Mouse (Mus musculus) B cell, adult 67 days (primary cell): ENCODE results near the gene Fam184b. TPM values are rescaled to one million over a fixed set of nuclear protein-coding genes. Genes with fewer than 3 reads are reported as not detected.

Source experiments
- total RNA-seq, 2 experiments: library from RNA; stranded (reverse); gene quantifications; 4 replicates each; pipeline ENCODE4 v1.2.4; 2023

Fam184b gene
- not detected for total RNA-seq

DNA sequence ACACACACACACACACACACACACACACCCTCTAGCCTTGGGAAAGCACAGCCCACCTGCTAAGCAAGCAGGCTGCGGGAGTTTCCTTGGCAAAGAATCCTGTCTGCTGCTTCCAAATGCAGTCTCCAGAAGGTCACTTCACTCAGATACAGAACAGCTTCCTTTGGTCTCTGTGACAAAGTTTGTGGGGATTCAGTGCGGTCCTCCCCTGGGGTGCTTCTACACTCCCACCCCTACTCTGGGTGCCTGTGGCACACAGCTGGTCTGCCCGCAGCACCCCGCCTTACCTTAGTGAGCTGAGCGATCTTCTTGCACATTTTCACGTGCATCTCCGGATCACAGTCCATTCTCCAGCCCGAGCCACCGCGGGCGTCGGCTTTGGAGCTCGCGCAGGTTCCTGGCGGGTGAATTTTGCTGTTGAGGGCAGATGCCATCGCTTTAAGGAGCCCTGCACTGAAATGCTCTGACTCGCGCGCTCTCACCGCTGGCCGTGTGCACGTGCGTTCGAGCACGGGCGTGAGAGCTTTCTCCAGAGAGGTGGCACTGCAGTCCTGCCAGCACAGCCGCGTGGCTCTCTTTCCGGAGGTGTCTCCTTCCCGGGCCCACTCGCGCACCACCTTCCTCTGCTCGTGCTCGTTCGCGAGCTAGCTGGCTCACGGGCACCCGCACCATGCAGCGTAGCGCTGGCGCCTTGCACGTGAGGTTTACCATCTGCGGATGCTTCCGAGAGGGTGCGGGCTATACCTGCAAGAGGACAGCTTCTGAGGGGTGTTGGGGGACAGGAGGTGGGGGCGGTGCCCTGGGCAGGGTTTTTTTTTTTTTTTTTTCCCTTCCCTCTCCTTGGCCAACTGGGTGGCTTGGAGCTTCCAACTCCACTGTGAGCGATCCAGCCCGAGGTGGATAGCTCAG lies at the start of gene Fam184b:
Fam184b (minus strand) TSS at position 809 of the 909 bp plus-strand sequence.

DNA sequence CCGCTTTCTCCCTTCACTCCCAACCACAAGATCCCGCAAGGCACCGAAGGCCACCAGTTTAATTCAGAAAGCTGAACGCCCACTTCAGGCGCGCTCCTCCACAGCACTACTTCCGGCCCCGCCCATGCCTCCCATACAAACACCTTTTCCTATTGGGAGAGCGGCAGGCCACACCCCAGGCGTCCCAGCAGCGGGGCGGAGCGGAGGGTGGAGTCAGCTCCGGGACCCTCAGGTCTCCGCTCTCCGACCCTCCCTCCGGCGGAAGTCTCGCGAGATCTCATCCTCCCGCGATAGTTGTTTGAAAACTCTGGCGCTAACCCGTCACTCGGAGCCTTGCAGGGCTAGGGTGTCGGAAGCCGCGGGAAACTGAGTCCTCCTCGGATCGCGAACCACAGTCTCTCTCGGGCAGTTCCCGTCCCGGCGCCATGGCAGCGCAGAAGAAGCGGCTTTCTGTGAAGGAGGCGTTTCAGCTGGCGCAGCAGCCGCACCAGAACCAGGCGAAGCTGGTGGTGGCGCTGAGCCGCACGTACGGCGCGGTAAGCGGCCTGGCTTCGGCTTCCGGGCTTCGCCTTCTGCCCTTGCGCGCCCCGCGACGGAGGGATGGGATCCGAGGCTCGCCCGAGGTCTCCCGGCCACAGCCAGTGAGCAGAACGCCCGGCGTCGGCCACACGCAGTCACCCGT lies 30.3 kb upstream of the Fam184b start, which contains the start of gene Ncapg:
Ncapg (plus strand) TSS at position 322 of the 682 bp plus-strand sequence.

DNA sequence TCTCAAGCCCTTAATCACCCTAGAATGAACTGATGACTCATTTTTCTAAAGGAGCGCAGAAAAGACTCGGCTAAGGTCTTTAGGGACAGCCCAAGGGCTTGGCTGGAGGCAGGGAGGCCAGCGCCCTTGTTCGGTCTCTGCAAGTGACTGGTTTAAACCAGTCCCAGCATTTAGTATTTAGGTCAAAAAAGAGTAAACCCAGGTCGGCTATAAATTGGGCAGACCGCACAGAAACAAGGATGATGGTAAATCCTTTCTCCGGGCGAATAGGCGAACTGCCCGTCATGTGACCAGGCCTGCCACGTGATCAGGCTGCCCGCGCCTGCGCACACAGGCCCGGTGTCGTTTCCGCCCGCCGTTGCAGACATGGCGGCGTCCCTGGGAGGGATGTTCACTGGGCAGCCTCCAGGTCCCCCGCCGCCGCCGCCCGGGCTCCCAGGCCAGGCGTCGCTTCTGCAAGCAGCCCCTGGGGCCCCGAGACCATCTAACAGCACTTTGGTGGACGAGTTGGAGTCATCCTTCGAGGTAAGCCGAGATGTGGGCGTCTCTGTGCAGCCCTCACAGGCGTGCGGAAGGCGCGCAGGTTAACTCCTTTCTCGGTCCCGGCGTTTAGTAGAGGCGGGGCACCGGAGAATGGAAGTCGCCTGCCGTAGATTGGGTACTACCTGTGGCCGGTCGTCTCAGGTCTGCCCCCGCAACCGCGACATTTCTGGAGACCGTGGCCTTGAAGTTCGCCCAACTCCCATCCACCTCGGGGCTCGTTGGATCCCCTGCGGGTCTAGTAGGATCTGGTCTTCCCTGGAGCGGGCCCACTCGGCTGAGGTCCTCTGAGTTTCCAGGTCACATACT lies 119.2 kb downstream of the Fam184b start, which contains the start of gene Med28:
Med28 (plus strand) TSS at position 270 of the 849 bp plus-strand sequence.

DNA sequence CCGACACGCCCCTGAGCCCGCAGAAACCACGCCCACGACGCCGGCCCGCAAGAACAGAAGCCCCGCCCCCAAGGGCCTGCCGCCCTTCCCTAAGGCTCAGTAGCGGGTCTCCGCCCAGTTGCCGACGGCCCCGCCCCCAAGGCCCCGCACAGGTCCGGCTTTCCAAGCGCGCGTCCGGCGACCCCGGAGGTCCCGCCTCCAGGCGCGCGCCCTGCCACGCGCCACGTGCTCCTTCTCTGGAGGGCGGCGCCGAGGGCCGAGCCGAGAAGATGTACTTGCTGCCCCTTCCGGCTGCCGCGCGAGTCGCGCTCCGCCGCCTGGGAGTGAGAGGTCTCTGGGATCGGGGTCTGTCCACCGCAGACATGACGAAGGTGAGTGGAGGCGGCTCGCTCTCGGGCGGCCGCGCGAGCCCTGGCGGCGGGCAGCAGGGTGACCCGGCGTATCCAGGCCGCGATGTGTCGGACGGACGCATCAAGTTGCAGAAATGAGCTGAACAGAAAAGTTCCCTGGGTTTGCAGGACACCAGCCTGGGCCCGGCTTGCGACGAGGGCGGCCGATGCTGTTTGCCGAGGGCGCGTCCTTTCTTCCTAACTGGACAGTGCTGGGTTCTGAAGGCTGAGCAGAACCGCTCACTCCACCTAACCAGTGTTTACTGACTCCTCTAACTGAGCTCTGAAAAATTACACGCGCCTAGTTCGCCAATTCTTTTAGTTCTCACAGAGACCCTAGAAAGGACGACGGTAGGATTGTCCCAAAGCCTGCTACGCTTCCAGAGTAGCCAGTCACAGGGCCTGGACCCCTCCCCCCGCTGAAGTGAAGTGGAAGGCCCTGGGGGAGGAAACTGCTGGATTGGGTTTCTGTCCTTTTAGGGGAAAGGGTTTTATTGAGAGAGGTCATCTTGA lies 146.0 kb downstream of the Fam184b start, which contains the start of gene Lap3:
Lap3 (plus strand) TSS at position 184 of the 902 bp plus-strand sequence.

Other genes starting within 250 kb of the Fam184b start
- gene Qdpr, start 189.4 kb downstream of the Fam184b start, total RNA-seq, result 10 to 100 TPM; 30.0 to 37.5 TPM
- not detected for gene Clrn2, start 185.9 kb downstream of the Fam184b start, total RNA-seq
- 10 to 100 TPM; 16.7 to 24.8 TPM for gene Lap3, start 146.2 kb downstream of the Fam184b start, total RNA-seq
- gene Med28, start 119.4 kb downstream of the Fam184b start, total RNA-seq, result 100 to 1,000 TPM in 1 of 2 experiments, 10 to 100 TPM in 1; 90.2 to 111 TPM
- 1 to 10 TPM; 1.3 to 2.3 TPM for gene Ncapg, start 30.3 kb upstream of the Fam184b start, total RNA-seq
- 10 to 100 TPM; 31.1 to 41.5 TPM for gene Lcorl, start 218.0 kb upstream of the Fam184b start, total RNA-seq